Mouse (Mus musculus): ENCODE results near the gene Rln3.

Gene Rln3

DNA sequence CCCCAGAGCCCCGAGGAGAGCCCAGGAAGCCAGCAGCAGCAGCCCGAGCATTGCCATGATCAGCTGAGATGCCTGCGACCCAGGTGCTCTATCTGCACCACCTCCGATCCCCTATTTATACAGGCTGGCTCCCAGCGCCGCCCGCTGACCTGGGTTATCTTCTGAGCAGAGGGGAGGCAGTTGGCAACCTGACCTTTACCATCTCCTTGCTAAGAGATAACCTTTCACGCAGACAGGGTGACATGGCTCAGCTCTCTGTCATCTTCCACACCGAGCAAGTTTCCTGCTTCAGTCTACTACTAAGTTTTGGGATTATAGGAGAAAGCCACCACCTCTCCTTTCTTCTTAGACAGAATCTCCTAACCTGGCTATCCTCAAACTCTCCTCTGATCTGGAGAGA lies at the start of gene Rln3:
Rln3 (minus strand) TSS at position 101 of the 400 bp plus-strand sequence.
- DNase-seq (ENCODE audit: extremely low read depth, low read depth): no peak

DNA sequence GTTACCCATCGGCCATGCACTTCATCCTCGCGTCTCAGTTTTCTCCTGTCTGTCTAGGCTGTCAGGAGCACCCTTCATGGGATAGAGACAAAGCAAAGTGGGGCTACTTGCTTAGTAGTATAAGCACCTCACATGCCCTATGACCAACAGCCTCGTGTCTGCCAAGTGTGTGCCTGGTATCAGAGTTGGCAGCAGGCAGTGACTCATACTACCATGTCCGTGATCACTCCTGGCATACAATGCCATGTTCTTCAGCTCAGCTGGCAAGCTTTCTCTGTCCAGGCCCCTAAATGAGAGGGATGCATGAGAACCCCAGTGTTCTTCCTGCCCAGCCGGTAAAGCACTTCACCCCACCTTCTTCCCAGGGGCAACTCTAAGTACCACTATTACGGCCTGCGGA lies 45.8 kb upstream of the Rln3 start:
- DNase-seq (ENCODE audit: extremely low read depth, low read depth): no peak

DNA sequence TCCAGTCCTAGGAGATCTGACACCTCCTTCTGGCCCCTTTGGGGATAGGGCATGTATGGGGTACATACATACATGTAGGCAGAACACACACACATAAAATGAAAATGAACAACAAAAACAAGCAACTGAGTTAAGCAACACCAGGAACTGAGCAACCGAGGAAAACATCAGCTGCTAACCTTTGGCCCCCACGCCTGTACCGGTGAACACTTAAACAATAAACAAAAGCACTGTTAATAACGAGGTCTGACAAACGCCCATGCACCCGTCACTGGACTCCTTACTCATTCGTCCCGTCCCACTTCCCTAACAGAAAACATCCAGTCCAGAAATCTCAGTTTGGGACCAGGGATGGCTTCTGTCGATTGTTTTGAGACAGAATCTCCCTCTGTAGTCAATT lies 44.5 kb upstream of the Rln3 start:
- DNase-seq (ENCODE audit: extremely low read depth, low read depth): no peak

DNA sequence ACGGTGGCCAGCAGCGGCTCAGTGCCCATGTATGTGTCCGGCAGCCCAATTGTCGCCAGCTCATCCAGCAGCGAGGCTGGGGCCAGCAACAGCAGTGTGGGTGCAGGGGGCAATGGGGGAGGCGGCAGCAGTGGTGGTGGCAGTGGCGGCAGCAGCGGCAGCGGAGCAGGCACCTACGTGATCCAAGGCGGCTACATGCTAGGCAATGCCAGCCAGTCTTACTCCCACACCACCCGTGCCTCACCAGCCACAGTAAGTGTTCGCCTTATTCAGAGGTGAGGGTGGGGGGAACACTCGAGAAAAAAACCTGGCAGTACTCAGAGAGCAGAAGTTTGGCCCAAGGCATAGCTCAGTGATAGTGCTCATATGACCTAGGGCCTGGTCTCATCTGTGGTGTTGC lies 43.0 kb upstream of the Rln3 start:
- DNase-seq (ENCODE audit: extremely low read depth, low read depth): no peak

DNA sequence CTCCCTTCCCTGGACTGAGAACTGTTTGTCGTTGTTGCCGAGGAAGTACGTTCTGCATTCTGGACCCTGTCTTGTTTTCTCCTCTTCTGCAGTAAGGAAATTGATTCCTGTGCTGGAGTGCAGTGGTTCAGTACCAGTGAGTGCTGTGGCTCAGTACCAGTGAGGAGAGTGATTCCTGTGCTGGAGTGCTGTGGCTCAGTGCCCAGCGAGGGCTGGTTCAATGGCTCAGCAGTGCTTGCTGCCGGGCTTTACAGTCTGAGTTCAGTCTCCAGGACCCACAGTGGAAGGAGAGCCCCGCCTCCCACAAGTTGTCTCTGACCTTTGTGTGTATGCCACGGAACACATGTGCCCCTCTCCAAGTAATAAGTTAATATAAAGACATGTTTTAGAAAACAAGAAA lies 42.4 kb upstream of the Rln3 start:
- DNase-seq (ENCODE audit: extremely low read depth, low read depth): no peak

DNA sequence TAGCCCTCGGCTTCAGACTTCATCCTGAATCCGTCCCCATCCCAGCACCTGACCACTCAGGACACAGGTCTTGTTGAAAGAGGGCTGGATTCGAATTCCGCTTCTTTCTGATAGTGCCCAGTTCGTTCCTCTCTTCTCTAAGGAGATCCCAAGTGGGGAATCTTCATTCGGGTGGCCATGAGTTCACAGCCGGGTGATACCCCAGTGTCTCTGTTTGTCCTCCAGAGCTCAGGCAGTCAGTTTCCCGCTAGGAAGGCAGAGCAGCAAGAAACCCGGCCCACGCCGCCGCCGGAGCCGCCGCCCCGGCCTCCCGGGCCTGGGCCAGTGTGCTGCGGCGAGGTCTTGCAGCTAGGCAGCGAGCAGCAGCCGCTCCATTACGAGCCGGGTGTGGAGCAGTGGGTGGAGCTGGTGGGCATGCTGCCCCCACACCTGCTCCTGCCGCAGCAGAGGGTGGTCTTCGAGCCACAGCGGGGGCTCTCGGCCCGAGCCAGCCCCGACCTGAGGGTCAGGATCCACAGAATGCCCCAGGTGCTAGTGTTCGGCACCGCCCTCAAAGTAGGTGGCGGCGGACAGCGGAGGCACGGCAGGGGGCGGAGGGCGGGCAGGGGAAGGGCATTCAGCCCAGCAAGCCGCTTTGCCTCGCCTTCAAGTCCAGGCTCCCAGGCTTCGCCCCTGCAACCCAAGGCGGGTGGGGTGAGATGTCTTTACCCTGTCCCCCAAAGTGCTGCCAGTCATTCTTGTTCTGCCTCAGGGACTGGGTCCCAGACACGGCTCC lies 39.7 kb upstream of the Rln3 start:
- no peak for DNase-seq (ENCODE audit: extremely low read depth, low read depth)

DNA sequence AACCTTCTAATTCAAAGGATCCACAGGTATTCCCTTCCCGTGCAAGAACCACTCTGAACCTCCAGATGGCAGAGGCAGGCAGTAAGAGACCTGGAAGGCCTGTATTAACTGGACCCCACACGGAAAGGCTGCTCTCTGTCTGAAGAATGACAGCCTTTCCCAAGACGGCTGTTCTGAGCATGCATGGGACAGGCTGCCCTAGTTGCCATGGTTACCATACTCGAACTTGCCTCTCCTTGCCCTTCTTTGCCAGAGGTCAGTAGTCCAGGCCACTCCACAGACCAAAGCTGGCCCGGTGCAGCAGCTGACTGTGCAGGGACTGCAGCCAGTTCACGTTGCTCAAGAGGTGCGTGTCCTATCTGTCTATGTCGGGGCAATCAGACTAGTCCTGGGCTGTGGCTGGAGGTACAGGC lies 39.0 kb upstream of the Rln3 start:
- no peak for DNase-seq (ENCODE audit: extremely low read depth, low read depth)

DNA sequence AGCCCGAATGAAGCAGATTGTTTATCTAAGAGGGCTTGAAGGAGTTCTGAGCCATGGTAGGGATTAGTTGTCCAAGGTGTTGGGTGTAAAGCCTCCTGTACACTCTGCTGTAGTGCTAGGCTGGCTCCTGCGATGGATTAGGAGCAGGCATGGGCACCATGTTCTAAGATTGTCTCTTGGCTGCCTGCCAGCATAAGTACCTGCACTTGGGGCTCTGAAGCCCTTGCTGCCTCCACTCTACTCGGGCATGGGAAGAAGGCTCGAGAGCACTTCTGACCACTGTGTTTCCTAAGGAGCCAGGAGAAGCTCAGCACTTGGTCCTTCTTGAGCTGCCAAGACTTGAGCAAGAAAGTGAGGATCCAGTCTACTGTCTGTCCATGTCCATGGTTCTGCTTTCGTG lies 34.4 kb upstream of the Rln3 start:
- no peak for DNase-seq (ENCODE audit: extremely low read depth, low read depth)

DNA sequence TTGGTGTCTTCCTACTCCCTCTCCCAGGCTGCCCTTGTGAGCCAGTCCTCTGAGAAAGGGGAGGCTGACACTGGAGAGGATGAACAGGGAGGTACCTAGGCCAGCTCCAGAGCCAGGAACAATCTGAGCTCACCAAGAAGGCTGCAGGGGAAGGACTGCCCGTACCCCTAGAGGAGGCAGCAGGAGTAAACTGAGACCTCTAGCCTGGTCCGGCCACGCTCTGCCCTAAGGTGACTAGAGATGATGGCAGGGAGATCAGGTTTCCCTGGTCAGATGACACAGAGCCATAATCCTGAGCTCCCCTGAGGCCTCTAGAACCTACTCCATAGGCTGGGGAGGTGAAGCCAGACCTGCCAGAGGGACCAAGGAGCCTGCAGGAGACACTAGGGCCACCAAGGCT lies 32.0 kb upstream of the Rln3 start:
- no peak for DNase-seq (ENCODE audit: extremely low read depth, low read depth)

DNA sequence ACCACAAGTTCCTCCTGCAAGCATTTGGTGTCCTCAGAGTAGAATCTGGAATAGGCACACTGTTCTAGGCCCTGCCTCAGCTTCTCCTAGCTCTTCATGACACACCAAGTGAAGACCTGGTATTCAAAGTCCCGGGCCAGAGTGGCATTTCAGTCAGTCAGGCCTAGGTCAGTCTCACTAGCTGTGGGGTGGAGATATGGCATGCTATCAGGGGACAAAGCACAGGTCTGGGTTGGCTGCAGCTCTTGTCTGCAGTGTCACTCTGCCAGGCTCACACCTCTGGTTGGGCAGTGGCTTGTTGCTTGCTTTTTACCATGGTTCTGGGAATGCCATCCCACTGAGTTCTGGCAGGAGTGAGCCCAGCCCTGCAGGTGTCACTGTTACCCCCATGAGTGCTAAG lies 31.6 kb upstream of the Rln3 start:
- DNase-seq (ENCODE audit: extremely low read depth, low read depth): no peak

DNA sequence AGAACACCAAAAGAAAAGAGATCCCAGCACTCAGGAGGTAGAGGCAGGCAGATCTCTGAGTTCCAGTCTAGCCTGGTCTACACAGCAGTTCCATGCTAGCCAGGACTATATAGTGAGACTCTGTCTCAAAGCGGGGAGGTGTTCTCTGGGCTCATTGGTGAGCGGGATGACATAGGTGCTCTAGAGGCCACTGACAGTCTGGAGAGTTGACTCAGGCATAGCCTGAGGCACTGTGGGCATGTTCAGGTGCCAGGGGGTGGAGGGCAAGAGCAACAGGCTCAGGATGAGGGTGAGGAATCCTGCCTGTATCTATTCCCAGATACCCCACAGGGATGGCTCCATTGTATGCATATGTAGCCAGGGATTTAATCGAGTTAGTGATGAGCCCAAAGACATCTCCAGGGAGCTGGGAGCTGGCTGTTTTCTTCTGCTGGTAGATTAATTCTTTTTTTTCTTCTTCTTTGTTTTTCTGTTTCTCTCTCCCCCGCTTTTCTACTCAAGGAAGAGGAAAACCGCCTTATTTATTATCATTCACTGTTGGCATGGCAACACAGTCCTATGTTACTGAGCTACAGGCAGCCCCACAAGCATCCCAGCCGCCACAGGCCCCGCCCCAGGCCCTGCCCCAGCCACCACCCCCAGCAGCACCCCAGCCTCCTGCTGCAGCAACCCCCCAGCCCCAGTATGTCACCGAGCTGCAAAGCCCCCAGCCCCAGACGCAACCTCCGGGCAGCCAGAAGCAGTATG lies 28.6 kb upstream of the Rln3 start:
- no peak for DNase-seq (ENCODE audit: extremely low read depth, low read depth)

DNA sequence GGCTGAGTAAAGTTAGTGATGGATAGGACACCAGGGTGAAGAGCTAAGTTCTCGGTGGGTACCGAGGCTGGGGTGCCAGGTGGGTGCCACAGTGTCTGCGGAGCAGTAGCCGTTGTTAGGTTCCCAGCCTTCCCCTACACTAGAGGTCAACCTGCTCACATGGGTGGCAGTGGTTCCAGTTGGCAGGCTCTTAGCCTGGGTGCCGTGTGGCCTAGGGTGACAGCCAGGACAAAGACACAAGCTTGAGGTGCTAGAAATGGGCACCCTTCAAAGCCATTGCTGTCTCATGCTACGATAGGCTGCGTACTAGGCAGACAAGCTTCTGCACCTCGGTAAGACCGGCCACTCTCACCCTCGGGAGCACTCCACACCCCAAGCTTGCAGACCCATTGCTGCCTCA lies 27.5 kb upstream of the Rln3 start:
- DNase-seq (ENCODE audit: extremely low read depth, low read depth): no peak

DNA sequence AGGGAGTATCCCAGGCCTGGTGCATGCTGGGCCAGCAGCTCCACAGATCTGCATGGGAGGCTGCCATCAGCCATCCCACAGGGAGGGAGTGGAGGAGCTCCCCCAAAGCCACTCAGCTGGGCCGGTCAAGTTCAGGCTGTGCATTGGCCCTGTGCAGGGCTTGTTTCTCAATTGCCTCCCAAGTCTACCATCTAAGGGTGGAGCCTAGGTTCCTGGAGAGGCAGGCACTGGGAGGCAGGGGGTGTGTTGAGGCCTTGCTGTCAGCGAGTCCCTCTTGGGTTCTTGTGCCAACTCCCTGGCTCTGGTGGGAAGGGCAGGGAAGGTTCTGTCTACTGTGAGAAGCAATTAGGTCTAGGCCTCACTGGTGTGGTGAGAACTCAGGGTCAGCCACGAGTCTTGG lies 27.1 kb upstream of the Rln3 start:
- no peak for DNase-seq (ENCODE audit: extremely low read depth, low read depth)

DNA sequence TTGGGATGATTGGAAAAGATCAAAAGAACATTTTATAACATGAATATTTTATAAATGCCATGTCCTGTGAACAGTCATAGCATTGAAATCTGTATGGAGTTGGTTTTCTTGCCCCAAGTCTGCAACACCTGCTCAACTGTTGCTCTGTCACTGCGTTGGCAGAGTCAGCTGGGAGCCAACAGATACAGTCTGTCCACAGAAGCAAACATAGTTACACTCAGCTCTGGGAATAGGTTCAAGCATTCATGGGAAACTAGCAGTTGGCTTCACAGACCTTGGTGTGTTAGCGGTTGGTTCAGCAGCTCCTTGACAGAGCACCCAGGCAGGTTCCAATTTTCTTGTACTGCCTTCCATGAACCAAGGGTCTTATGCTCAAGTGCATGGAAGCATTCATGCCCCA lies 25.9 kb upstream of the Rln3 start:
- DNase-seq (ENCODE audit: extremely low read depth, low read depth): no peak

DNA sequence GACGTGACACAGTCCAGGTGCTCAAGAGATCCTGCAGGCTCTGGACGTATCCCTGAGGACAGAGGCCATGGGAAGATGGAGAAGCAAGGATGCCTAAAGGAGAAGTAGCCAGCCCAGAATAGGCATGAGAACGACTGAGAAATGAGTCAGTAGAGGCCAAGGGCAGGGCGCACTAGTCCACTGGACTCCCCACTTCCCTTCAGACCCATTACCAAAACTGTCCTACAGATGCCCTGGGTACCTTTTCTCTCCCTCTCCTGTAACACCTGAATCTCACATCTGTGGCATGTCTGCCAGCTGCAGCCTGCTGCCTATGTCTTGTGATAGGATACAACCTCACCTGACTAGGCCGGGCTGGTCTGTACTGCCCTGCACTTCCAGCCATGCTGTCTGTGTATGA lies 25.4 kb upstream of the Rln3 start:
- no peak for DNase-seq (ENCODE audit: extremely low read depth, low read depth)

DNA sequence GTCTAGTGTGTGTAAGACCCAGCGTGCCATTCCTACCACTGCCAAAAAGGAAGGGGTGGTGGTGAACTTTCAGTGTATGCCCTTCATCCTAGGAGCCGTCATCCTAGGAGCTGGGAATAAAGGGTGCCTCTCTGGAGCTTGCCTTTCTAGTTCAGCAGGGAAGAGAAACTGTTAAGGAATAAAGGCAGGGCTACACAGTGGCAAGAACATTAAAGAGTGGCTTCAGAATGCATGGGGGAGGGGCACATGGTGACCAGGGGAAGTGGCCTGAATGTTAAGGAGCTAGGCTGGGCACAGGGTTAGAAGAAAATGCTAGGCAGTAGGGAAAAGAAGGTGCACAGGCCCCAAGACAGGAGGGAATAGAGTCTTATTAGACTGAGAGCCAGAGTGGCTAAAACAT lies 24.9 kb upstream of the Rln3 start:
- no peak for DNase-seq (ENCODE audit: extremely low read depth, low read depth)

DNA sequence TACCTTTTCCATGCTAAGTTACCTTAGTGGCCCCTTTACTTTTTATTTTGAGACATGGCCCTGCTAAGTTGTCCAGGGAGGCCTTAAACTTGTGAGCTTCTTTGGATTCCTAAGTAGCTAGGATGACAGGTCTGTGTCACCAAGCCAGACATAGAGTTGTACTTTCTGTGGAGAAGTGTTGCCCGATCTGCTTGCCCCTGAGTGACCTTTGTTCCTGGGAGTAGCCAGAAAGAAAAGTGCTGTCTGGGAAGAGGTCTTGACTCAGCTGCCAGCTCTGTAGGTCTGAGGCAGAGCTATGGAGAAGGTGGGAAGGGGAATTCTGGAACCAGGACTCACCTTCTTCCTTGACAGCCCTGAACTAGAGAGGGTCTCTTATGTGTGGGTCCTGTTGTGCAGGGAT lies 24.4 kb upstream of the Rln3 start:
- DNase-seq (ENCODE audit: extremely low read depth, low read depth): no peak

DNA sequence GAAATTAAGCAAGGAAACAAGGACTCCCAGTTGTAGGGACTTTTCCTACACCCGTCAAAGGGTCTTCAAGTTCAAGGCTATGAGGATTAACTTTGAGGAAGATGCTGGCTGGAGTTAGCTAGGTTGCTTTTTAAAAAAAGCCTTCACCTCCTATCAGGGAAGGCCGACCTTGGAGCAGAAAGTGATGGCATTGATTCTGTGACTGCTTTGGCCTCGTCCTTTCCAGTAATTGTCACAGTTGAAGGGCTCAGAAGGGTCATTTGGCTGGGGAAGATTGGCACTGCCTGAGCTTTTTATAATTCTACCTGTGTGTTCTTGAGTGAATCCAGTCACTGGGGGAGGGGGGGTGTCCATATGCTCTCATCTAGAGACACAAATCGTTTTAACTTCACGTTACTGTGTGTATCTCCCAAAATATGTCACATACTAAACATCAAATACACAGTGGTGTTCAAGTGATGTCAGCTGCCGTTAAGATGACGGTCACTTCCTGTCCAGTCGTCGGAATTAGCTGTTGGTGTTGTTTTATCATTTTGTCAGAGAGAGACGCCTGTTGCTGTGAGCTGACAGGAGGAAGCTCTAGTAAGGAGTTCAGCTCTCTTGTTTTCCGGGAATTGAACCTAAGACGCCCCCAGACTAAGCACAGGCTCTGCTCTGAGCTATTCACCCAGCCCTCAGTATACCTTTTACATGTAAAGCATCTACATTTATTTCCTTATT lies 23.7 kb upstream of the Rln3 start:
- DNase-seq (ENCODE audit: extremely low read depth, low read depth): no peak

DNA sequence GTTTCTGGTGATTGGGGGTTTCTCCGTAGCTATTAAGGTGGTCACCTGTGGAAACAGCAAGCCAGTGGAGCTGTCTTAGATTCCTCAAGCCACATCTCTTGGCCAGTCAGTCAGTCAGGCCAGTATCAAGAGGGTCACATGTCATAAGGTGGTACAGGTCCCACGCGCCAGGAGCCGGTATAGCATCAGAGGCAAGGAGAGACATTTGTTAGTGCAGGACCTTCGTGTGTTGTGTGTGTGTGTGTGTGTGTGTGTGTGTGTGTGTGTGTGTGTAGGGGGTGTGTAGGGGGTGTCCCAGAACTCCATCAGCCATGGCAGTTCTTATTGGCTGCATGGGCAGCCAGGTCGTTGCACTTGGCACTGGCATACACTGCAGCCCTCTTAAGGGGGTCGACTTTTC lies 23.1 kb upstream of the Rln3 start:
- DNase-seq (ENCODE audit: extremely low read depth, low read depth): no peak

DNA sequence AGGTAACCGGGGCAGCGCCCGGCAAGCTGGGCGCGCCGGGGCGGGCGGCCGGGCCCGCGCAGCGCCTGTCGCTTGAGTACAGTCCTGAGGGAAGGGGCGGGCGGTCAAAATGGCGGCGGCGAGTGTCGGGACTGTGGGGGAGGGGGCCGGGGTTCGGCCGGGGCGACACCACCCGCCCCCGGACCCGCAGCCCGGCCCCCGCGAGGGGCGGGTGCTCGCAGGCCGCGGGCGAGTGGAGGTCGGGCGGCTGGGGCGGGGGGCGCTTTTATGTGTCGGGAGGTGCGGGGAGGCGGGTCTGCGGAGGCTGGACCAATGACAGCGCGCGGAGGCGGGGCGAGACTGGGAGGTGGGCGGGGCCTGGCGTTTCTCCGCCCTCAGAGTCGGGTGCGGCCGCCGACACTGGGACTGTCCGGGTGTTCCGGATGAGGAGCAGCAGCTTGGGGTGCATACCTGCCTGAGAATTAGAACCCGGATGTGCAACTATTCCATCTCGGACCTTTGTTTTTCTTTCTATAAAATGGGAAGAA lies 22.3 kb upstream of the Rln3 start:
- DNase-seq (ENCODE audit: extremely low read depth, low read depth): peak; percentile 40

DNA sequence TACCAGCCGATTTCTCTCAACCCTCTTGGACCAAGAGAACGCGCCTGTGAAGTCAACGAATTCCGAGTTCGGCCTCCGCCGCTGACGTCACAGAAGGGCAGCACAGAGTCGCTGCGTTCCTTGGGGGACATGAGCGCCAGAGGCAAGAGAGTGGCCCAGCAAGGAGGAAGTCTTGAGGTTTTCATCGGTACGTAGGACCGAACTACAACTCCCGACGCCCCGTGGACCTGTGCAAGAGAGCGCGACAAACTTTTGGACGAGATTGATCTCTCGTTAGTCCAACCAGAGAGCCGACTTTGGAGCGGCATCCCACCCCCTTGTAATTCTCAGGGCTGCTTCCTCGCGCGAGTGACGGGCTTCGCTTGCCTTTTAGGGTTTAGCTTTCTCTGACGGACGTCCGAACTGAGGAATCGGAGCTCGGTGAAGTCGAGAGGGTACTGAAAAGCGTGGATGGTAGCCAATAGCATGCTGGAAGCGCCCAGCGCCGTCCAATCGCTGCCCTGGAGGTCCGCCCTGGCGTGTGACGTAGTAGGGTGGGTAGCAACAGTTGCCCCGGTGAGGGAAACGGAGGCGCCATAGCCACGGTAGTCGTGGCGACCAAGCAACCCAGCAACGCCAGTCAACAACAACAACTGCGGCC lies 21.6 kb upstream of the Rln3 start, which contains the start of gene Rfx1:
Rfx1 (plus strand) TSS at position 544 of the 640 bp plus-strand sequence.
- DNase-seq (ENCODE audit: extremely low read depth, low read depth): peak; percentile 100

Data from MEL-GATA-1-ER (cell line).